Mouse (Mus musculus) testis, postnatal 10 days (tissue): ENCODE results near the gene Usp34.
"Not testable (repeated sequence)": the region's sequence is repeated elsewhere in the genome, so short reads cannot be mapped to it uniquely, and the experiment has no call there.

Experiments used
- DNase-seq: peaks from one replicate; pipeline ENCODE4 v3.0.0; 2021; ENCODE audit warnings: low spot score

Usp34 gene

GRCm38 (mm10) chr11:23359687-23360235, 53.1 kb downstream of the Usp34 start:
- not testable (repeated sequence) for DNase-seq

GRCm38 (mm10) chr11:23362305-23362704, 55.6 kb downstream of the Usp34 start:
- no peak for DNase-seq

GRCm38 (mm10) chr11:23364348-23364747, 57.7 kb downstream of the Usp34 start:
- DNase-seq, result no peak

DNA sequence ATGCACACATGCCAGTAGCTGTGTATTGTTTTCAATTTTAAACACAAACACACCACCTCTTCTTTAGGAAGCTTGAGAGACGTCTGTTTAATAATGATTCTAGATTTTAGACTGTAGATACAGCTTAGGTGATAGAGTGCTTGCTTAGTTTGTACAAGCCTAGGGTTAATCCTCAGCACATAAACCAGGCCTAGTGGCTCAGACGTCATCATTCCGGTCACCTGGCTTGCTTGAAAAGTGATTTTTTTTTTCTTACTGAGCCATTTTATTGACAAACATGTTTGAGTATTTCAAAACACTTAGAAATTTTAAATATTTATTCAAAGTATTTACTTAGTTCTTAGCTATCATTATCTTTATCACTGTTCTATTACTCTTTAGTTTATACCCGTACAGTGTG, 65.3 kb downstream of the Usp34 start:
- DNase-seq, result no peak

- DNase-seq, result no peak
Measured at GRCm38 (mm10) chr11:23372490-23372889, 65.8 kb downstream of the Usp34 start.

DNA sequence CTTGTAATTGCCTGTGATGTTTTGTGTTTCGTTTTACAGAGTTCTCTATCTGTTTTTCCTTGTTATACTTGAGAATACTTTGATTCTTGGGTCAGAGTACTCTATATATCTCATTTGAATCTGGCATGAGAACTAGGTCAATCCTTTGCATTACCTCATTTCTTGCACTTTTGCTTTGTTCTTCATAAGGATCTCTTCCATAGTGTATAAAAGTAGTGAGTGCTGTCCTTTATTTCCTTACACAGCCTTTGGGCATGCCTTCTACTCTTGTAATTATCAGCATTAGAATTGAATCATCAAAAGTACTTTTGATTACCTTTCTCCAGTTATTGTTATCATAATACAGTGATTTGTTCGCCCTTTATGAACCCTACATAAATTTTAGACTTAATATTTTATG, 73.4 kb downstream of the Usp34 start:
- DNase-seq, result no peak

DNA sequence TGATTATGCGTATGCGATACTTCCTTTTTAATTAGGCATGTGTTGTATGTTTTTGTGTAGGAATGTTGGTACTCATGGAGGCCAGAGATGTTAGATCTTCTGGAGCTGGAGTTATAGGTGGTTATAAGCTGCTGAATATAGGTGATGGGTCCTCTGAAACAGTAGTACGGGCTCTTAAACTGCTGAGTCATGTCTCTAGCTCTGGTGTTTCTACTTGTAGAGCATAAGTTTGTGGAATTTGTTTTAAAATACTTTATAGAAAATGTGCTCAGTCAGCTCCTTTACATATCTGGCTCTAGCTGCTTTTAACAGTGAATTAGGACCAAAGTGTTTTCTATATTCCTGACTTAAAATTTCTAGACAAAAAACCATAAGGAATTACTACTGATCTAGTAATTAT, 73.9 kb downstream of the Usp34 start:
- no peak for DNase-seq

- no peak for DNase-seq
Measured at GRCm38 (mm10) chr11:23382787-23383186, 76.1 kb downstream of the Usp34 start.

GRCm38 (mm10) chr11:23389649-23390048, 83.0 kb downstream of the Usp34 start:
- DNase-seq, result no peak

GRCm38 (mm10) chr11:23392567-23392966, 85.9 kb downstream of the Usp34 start:
- no peak for DNase-seq

GRCm38 (mm10) chr11:23396608-23397007, 89.9 kb downstream of the Usp34 start:
- DNase-seq, result no peak

DNA sequence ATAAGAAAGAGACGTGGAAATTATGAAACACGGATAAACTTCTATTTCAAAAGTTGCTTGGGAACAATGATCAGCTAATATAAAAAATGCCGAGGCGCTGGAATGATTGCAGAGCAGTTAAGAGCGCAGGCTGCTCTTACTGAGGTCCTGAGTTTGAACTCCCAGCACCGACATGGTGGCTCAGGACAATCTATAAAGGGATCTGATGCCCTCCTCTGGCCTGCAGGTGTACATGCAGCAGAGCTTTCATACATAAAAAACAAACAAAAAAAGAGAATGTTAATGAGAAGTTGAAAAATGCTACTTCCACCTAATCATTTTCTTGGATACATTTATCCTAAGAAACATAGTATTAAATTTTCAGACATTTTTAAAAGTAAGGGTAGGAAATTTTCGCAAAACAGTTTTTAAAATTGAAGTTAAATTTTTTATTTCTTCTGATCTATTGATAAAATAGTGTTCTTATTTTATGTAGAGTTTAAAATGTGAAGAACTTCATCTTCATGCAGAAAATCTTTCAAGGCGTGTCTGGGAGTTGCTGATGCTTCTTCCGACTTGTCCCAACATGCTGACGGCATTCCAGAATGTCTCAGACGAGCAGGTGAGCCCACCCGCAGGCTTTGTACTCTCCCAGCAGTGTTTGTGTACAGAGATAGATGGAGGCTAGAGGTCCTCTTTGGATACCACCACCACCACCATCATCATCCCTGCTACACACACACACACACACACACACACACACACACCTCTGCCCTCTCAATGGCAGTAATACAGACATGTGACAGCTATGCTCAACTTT, 94.5 kb downstream of the Usp34 start:
- DNase-seq, result no peak

- no peak for DNase-seq
Measured at GRCm38 (mm10) chr11:23428301-23428700, 121.6 kb downstream of the Usp34 start.

DNA sequence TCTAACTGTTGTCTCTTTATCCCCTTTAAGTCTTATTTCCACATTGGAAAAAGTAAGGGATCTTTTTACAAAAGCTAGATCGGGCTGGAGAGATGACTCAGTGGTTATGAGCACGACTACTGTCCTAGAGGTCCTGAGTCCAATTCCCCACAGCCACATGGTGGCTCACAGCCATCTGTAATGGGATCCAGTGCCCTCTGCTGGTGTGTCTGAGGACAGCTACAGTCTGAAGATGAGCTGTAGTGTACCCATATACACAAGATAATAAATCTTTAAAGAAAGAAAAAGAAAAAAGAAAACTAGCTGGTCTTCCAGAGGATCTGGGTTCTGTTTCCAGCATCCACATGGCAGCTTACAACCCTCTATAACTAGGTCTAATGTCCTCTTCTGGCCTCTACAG, 123.3 kb downstream of the Usp34 start:
- DNase-seq, result no peak

DNA sequence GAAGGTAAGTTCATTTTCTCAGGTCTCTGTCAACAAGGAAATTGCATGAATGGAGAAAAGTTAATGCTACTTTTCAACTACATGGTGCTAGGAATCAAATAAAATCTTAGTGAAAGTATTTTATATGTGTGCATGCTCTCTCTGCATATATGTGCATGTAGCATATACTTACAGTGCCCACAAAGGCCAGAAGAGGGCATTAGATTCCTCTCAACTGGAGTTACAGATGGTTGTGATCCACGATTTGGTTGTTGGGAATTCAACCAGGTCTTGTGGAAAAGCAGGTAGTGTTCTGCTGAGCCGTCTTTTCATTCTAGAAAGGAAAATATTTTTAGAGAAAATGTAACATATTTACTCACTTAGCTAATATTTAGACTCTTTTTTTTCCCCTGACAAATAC, 129.4 kb downstream of the Usp34 start:
- DNase-seq, result no peak

GRCm38 (mm10) chr11:23465862-23466261, 159.2 kb downstream of the Usp34 start:
- not testable (repeated sequence) for DNase-seq

DNA sequence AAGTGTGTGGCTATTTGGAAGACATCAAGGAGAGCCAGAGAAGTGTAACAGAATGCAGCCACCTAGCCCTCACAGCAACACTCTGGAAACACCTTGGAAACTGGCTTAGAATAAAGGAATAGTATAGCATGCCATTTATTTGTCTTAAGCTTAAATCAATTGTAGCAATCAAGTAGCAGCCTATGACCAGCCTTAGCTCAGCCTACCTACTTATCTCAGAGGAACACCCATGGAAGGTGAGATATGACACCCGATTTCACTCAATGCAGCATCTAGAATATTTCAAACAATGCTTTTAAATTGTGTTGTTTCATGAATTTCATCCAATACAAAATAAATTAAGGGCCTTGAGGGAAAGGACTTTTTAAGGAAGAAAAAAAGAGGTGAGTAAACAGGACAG, 183.3 kb downstream of the Usp34 start:
- DNase-seq, result no peak

- no peak for DNase-seq
Measured at GRCm38 (mm10) chr11:23492048-23492790, 185.5 kb downstream of the Usp34 start.

DNA sequence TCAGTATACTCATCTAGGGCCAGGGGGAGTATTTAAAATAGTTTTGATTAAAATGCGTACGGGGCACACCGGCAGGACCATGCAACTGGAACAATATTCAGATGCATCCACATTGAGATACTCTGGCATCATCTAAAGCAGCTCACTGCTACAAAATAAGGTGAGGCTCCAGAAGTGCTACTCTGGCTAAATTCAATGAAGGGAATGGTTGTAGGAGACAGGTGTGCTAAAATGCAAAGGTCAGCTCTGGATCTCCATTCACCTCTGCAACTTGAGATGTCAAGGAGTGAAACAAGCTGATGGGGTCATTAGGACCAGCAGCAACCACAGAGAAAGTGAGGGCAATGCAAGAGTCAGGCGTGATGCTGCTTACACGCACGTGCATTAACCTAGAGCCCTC, 188.5 kb downstream of the Usp34 start:
- no peak for DNase-seq

DNA sequence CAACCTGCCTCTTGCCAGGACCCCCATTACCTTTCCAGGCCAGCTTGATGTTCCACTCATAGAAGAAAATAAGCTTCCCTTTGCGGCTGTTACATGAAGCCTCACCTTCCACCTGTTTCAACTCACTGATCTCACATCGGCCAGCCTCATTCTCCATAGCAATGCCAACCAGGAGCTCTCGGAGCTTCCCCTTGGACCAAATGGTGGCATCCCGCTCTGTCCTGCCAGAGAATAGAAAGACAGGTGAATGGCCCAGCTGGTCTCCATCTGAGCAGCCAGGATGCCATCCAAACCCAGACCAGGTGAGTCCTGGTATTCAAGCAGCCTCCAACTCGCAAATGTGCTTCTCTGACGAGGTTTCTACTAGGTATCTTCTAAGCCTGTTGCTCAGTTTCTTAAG, 190.0 kb downstream of the Usp34 start:
- no peak for DNase-seq

- DNase-seq, result peak; percentile 76
Measured at GRCm38 (mm10) chr11:23497335-23497717, 190.6 kb downstream of the Usp34 start.

- peak; percentile 100 for DNase-seq
Measured at GRCm38 (mm10) chr11:23497718-23498509, 191.2 kb downstream of the Usp34 start, which contains the start of gene Ahsa2. Ahsa2 (minus strand) TSS chr11:23498030.
